Mouse (Mus musculus) urinary bladder, postnatal 14 days (tissue): ENCODE data around the gene Maco1.

Experiments used
- DNase-seq: peaks from one replicate; pipeline ENCODE4 v3.0.0; 2021; ENCODE audit warnings: low spot score

Maco1 gene

GRCm38 (mm10) chr4:134772805-134773674, 80.1 kb downstream of the Maco1 start:
- no peak for DNase-seq

DNA sequence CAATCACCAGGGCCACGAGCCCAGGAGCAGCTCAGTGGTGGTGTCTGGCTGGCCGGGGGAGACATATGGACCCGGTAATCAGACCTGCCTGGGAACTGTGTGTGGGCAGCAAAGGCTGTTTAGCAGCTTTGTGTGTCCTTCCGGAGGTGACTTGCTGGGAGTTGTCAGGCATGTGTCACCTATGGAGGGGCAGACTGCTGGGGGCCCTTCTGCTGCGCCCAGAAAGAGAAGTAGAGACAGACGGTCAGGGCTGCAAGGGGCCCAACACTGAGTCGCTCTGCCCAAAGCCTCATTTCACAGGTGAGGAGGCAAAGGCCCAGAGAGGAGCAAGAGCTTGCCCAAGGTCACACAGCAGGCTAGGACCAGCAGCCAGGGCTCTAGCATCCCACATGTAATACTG, 83.3 kb downstream of the Maco1 start:
- no peak for DNase-seq

DNA sequence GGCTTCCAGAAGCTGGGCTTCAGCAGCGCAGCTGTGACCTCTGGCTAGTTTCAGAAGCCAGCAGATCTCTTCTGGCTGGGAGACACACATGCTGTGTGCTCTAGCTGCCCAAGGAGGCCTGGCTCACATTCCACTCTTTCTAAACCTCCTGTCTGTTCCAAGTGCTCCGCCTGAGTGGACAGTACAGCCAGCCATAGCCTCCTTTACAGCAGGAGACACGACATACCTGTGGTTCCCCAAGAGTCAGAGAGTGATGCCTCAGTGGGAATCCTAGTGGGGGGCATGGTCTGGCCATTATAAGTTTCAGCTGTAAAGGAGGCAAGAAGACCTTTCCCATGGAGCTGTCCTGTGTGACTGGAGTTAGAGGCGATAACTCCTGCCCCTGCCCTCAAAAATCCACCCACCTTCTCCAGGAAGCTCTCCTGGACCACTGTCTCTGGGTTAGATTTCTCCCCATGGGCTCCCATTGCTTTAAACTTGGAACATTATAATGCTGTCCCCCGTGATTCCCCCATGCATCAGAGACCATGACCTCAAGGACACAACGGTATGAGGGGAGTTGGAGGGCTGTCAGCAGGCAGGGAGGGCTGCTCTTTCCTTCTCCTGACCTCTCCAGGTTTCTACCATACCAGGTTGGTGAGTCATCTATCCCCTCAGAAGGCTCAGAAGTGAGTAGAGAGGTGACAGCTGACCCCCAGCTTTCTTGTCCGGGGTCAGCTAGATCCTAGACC, 83.9 kb downstream of the Maco1 start:
- DNase-seq: no peak

DNA sequence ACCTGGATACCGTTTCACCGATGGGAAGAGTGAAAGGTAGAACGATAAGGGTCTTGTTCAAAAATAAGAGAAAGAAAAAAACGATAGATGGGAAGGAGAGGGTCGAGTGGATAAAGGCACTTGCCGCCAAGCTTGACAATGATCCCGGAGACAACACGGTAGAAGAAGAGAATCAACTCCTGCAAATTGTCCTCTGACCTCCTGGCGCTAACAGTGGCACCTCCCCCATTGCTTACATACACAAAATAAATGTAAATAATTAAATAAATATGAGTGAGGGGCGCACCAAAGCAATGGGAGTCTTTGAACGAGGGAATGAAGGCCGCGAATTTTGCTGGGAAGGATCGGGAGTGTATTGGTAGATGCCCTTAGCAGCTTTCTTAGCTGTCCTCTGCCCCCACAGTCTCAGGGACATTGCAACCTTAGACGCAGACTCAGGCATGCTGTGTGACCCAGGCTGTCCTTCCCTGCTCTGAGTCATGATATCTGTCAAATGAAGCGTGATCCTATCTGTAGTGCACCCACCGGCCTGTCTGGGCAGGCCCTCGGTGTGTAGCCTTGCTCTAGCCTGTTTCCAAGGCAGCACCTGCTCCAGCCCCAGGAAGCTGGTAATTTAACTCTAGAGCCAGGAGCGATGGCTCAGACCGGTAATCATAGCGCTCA, 84.8 kb downstream of the Maco1 start:
- DNase-seq: peak; percentile 70

- peak; percentile 85 for DNase-seq
Measured at GRCm38 (mm10) chr4:134767426-134768225, 85.5 kb downstream of the Maco1 start, which contains the start of gene Ldlrap1. Gene Ldlrap1, minus strand, starts transcription at chr4:134768024.

DNA sequence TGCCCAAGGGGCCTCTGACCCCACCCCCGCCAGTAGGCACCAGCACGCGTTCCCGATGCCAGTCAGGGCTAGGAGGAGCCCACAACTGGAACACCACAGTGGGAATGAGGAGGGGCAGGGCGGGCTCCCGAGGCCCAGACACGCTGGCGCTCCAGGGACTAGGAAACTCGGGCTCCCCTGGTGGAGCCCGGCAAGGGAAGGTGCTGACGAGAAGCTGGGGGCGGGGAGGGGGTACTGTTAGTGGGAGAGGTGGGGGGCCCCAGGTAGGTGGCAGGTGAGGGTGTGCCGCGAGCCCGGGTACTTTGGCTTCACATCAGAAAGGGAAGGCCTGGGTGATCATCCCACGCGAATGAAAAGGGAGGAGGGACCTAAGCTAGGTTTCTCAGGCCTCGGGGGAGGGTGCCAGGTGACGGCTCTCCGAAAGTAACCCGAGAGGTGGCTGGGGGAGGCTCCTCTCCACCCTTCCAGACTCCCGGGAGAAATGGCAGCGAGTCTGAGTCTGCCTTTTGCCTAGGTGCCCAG, 86.2 kb downstream of the Maco1 start:
- peak; percentile 59 for DNase-seq

DNA sequence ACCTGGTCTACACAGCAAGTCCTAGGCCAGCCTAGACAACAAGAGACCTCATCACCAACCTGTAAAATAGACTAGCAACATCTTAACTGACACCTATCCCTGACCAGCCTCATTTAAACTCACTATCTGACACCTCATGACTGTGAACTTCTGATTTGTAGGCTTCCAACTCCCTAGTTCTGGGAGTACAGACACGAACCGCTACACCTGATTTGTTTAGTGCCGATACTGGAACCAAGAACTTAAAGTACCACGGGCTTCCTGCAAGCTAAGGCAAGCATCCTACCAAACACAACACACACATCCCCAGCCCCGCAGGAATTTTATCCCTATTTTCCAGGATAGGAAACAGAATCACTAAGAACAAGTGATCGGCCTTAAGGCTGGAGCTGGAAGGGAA, 86.9 kb downstream of the Maco1 start:
- no peak for DNase-seq

GRCm38 (mm10) chr4:134764333-134764732, 88.8 kb downstream of the Maco1 start:
- DNase-seq: no peak

DNA sequence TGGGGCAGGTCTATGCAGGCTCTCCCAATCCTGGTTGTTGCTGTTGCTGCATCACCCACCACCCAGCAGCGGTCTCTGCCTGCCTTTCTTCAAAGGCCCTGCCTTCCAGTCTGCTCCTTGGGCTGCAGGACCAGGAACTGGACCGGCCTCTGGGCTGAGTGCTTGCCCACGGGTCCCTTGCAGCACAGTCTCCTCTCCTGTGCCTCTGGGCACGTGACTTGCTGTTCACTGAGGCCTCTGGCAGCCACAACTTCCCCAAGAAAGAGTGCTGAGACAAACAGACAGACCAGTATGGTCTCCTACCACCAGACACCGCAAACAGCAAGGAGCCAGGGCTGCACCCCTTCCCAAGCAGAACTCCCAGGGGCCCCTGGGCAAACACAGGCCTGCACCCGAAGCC, 90.8 kb downstream of the Maco1 start:
- peak; percentile 43 for DNase-seq

GRCm38 (mm10) chr4:134760793-134761201, 92.3 kb downstream of the Maco1 start:
- peak; percentile 85 for DNase-seq

GRCm38 (mm10) chr4:134760281-134760680, 92.9 kb downstream of the Maco1 start:
- DNase-seq: no peak

- DNase-seq: no peak
Measured at GRCm38 (mm10) chr4:134759564-134759963, 93.6 kb downstream of the Maco1 start.

- no peak for DNase-seq
Measured at GRCm38 (mm10) chr4:134758922-134759321, 94.2 kb downstream of the Maco1 start.

- DNase-seq: no peak
Measured at GRCm38 (mm10) chr4:134758367-134758766, 94.8 kb downstream of the Maco1 start.

- DNase-seq: no peak
Measured at GRCm38 (mm10) chr4:134756953-134757352, 96.2 kb downstream of the Maco1 start.

- DNase-seq: no peak
Measured at GRCm38 (mm10) chr4:134754941-134755340, 98.2 kb downstream of the Maco1 start.

GRCm38 (mm10) chr4:134754371-134754770, 98.8 kb downstream of the Maco1 start:
- no peak for DNase-seq

- no peak for DNase-seq
Measured at GRCm38 (mm10) chr4:134753516-134754261, 99.5 kb downstream of the Maco1 start.

DNA sequence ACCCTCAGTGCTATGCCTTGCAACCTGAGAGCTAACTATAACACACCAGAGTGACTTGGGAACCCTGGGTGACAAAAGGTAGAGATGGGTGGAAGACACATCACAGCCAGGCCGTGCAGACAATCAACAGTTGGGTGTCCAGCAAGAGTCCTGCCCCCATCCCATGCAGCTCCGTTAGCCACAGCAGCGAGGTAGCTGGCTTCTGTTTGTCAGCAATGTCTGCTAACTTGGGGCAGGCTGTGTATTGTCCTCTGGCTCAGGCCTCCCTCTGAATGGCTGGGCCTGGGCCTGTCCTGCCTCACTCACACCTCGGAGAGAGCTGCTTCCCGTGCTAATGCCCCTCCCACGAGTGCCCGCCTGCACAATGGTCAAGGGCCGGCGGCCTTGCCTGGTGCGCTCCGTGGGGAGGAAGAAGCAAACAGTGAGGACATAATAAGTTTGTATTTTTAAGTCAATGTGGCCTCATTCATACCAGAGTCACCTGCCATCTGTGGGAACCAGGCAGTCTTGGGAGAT, 100.2 kb downstream of the Maco1 start:
- DNase-seq: no peak
